Mouse (Mus musculus): ENCODE data around the gene C1qa. TPM values are rescaled to one million over a fixed set of nuclear protein-coding genes. Genes with fewer than 3 reads are reported as not detected.
A peak's percentile ranks its signal among the peaks of the same experiment; 100 is the strongest.

C1qa gene
- polyA plus RNA-seq, 1 experiment from 2014 or later, result 25.1 TPM

- Histone ChIP-seq H3K4me1 (peaks cover 13% of the 10 kb centered on the region; the same call in 1 of the 2 replicates), H3K9ac (no peak overlapping the region), H3K36me3 (replicated peaks) (no peaks in the 10 kb centered on the region), H3K27me3 (replicated peaks) (peaks cover 55% of the 10 kb centered on the region), H3K4me3 (no peak overlapping the region), H3K27ac (no peak overlapping the region), H3K4me2 (peak overlapping the region; percentile 33; the same call in 1 of the 2 replicates), H3K9me3 (no peaks in the 10 kb centered on the region)
- WGBS, result 42% methylated on average over 10 of the region's 10 CpGs
- no peak for ATAC-seq (replicated peaks)
Observed at GRCm38 (mm10) chr4:136896461-136896860, 2.1 kb downstream of the C1qa start.

DNA sequence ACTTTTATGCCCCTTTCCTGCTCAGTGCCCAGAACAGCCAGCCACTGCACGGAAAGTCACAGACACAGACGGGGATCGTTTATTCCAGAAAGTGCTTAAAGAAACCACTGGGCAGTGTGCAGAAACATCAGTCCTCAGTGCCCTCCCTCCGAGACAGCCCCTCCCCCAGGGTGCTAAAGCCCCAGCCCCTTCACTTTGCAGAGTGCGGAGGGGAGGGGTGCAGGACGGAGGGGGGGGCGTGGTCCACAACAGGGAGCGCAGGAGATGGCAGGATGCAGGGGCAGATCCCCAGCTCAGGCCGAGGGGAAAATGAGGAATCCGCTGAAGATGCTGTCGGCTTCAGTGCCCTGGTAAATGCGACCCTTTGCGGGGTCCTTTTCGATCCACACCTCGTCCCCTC lies 2.7 kb downstream of the C1qa start:
- Histone ChIP-seq H3K4me1 (peaks cover 13% of the 10 kb centered on the region; the same call in 1 of the 2 replicates), H3K9ac (no peak overlapping the region; the same call in 1 of the 2 replicates), H3K36me3 (replicated peaks) (no peaks in the 10 kb centered on the region), H3K4me3 (no peak overlapping the region), H3K9me3 (no peaks in the 10 kb centered on the region), H3K27ac (no peak overlapping the region), H3K4me2 (peak overlapping the region; percentile 33), H3K27me3 (replicated peaks) (peaks cover 55% of the 10 kb centered on the region)
- WGBS, result 5% methylated on average over 15 of the region's 15 CpGs
- no peak for ATAC-seq (replicated peaks)

DNA sequence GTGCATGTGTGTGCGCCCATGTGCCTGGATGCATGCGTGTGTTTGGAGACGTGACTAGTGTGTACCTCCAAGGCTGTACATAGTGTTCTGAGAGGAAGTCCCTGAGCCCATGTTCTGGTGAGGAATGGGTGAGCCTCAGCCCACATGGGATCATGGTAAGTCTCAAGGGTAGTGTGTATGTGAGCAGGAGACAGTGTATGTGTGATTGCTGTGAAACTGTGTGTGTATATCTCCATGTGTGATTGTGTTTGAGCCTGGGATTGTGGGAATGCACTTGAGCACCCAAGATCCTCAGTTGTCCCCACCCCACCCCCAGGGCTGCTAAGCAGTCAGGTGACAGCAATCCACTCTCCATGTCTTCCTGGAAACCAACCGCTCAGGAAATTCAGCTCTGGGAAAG lies 3.8 kb downstream of the C1qa start:
- Histone ChIP-seq H3K36me3 (replicated peaks) (no peaks in the 10 kb centered on the region), H3K4me1 (peaks cover 13% of the 10 kb centered on the region; the same call in 1 of the 2 replicates), H3K27ac (no peak overlapping the region), H3K4me3 (no peak overlapping the region), H3K4me2 (no peak overlapping the region), H3K27me3 (replicated peaks) (peaks cover 53% of the 10 kb centered on the region), H3K9ac (no peak overlapping the region), H3K9me3 (no peaks in the 10 kb centered on the region)
- no peak; the same call in 1 of the 2 replicates for ATAC-seq (replicated peaks)
- WGBS, result 70% methylated on average over 4 of the region's 4 CpGs

- Histone ChIP-seq H3K4me3 (no peak overlapping the region), H3K4me1 (peaks cover 13% of the 10 kb centered on the region; the same call in 1 of the 2 replicates), H3K27ac (no peak overlapping the region), H3K9ac (no peak overlapping the region), H3K9me3 (no peaks in the 10 kb centered on the region), H3K27me3 (replicated peaks) (peaks cover 52% of the 10 kb centered on the region), H3K36me3 (replicated peaks) (no peaks in the 10 kb centered on the region), H3K4me2 (no peak overlapping the region)
- 8% methylated on average over 9 of the region's 9 CpGs for WGBS
- peak; percentile 78 for ATAC-seq (replicated peaks)
Observed at GRCm38 (mm10) chr4:136893691-136894543, 4.7 kb downstream of the C1qa start.

- peaks cover 13% of the 10 kb centered on the region; the same call in 1 of the 2 replicates for H3K4me1 ChIP-seq
- H3K27me3 ChIP-seq (replicated peaks), result peaks cover 46% of the 10 kb centered on the region
- no peak within 1 kb of the TSS for H3K9ac ChIP-seq
- no peaks in the 10 kb centered on the region for H3K9me3 ChIP-seq
- no peak within 1 kb of the TSS for H3K4me3 ChIP-seq
- no peak for ATAC-seq (replicated peaks)
- 70% methylated on average over 5 of the region's 5 CpGs for WGBS
- H3K4me2 ChIP-seq, result no peak within 1 kb of the TSS
- no peaks in the 10 kb centered on the region for H3K36me3 ChIP-seq (replicated peaks)
- H3K27ac ChIP-seq, result no peak within 1 kb of the TSS
Observed at GRCm38 (mm10) chr4:136892811-136893210, 5.8 kb downstream of the C1qa start, which contains the start of gene C1qc. Gene C1qc (minus strand): TSS chr4:136893065.

GRCm38 (mm10) chr4:136892371-136892770 lies 6.2 kb downstream of the C1qa start:
- Histone ChIP-seq H3K4me3 (no peak overlapping the region), H3K36me3 (replicated peaks) (no peaks in the 10 kb centered on the region), H3K27ac (no peak overlapping the region), H3K4me1 (peaks cover 13% of the 10 kb centered on the region; the same call in 1 of the 2 replicates), H3K27me3 (replicated peaks) (peaks cover 41% of the 10 kb centered on the region), H3K9me3 (no peaks in the 10 kb centered on the region), H3K4me2 (no peak overlapping the region), H3K9ac (no peak overlapping the region)
- no peak for ATAC-seq (replicated peaks)
- WGBS, result 72% methylated on average over 7 of the region's 7 CpGs

DNA sequence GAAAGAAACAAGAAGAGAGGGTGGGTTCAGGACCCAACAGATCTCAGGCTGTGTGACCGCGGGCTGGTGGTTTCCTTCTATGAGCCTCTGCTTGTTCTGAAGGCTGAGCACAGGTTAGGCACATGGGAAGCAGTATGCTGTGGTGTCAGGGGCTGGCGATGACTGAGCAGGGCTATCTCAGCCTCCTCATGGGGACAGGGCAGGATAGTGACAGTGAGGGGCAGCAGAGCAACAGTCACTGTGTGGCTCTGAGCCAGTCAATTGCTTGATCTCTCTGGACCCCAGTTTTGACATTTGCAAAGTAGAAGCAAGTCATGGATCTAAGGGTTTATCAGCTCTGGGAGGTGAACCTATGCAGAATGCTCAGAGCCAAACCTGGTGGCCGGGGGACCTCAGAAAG lies 7.5 kb downstream of the C1qa start:
- Histone ChIP-seq H3K9me3 (no peaks in the 10 kb centered on the region), H3K27me3 (replicated peaks) (peaks cover 29% of the 10 kb centered on the region), H3K36me3 (replicated peaks) (no peaks in the 10 kb centered on the region), H3K9ac (no peak overlapping the region), H3K4me3 (no peak overlapping the region), H3K27ac (no peak overlapping the region), H3K4me1 (peaks cover 19% of the 10 kb centered on the region), H3K4me2 (no peak overlapping the region)
- no peak for ATAC-seq (replicated peaks)
- WGBS, result 86% methylated on average over 4 of the region's 4 CpGs

DNA sequence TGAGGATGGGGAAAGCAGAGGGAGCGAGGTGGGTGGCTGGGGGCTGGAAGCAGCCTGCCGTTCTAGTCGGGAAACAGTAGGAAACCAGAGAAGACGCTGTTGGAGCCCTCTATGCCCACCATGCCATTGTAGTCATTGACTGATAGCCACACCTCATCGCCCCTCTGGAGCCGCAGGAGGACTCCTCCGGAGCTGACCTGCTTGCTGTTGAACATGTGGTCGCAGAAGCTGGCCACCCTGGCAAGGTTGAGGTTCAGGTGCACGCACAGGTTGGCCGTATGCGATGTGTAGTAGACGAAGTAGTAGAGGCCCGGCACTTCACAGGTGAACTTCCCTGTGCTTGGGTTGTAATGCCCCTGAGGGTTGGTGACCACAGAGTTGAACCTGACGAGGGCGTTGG lies 8.6 kb downstream of the C1qa start:
- Histone ChIP-seq H3K27me3 (replicated peaks) (peaks cover 21% of the 10 kb centered on the region), H3K36me3 (replicated peaks) (no peaks in the 10 kb centered on the region), H3K4me3 (no peak overlapping the region), H3K4me1 (peaks cover 21% of the 10 kb centered on the region), H3K4me2 (no peak overlapping the region), H3K9ac (no peak overlapping the region), H3K9me3 (no peaks in the 10 kb centered on the region), H3K27ac (no peak overlapping the region)
- ATAC-seq (replicated peaks), result no peak
- WGBS, result 89% methylated on average over 15 of the region's 15 CpGs

GRCm38 (mm10) chr4:136887714-136888113 lies 10.9 kb downstream of the C1qa start:
- no peak for ATAC-seq (replicated peaks)
- Histone ChIP-seq H3K9me3 (no peaks in the 10 kb centered on the region), H3K27me3 (replicated peaks) (peaks cover 9% of the 10 kb centered on the region; the same call in 1 of the 2 replicates), H3K4me3 (no peak overlapping the region), H3K4me2 (no peak overlapping the region), H3K4me1 (peaks cover 16% of the 10 kb centered on the region), H3K27ac (no peak overlapping the region), H3K9ac (no peak overlapping the region), H3K36me3 (replicated peaks) (no peaks in the 10 kb centered on the region)
- 79% methylated on average over 5 of the region's 5 CpGs for WGBS

- 68% methylated on average over 7 of the region's 7 CpGs for WGBS
- no peak within 1 kb of the TSS for H3K4me3 ChIP-seq
- H3K4me1 ChIP-seq, result peaks cover 16% of the 10 kb centered on the region
- peak within 1 kb of the TSS; percentile 32; the same call in 1 of the 2 replicates for H3K27ac ChIP-seq
- no peaks in the 10 kb centered on the region for H3K9me3 ChIP-seq
- no peak within 1 kb of the TSS for H3K9ac ChIP-seq
- no peaks in the 10 kb centered on the region; the same call in 1 of the 2 replicates for H3K27me3 ChIP-seq (replicated peaks)
- no peaks in the 10 kb centered on the region for H3K36me3 ChIP-seq (replicated peaks)
- H3K4me2 ChIP-seq, result no peak within 1 kb of the TSS
- ATAC-seq (replicated peaks), result no peak
Observed at GRCm38 (mm10) chr4:136886101-136886500, 12.5 kb downstream of the C1qa start, which contains the start of gene C1qb. Gene C1qb (minus strand): TSS chr4:136886187.

DNA sequence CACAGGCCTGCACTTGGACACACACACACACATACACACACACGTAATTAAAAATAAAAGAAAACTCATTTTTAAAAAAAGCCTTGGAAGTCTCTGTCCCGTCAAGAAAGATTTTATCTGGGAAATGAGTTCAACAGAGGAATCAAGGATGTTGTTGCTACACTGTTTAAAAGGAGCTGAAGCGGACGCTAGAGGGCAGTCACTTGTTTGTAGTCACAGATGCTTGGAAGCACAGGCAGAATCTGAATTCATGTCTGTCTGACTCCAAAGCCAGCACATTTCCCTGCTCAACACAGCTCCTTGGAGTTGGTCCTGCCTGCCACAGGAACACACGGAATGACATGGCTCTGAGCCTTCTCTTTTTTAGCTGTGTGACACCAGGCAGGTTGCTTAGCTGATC lies 20.0 kb downstream of the C1qa start:
- no peaks in the 10 kb centered on the region for H3K36me3 ChIP-seq (replicated peaks)
- no peak overlapping the region for H3K9ac ChIP-seq
- H3K9me3 ChIP-seq, result no peaks in the 10 kb centered on the region
- H3K27me3 ChIP-seq (replicated peaks), result no peaks in the 10 kb centered on the region; the same call in 1 of the 2 replicates
- no peak overlapping the region for H3K4me3 ChIP-seq
- WGBS, result 24% methylated on average over 5 of the region's 5 CpGs
- ATAC-seq (replicated peaks), result no peak
- H3K27ac ChIP-seq, result no peak overlapping the region
- H3K4me1 ChIP-seq, result no peaks in the 10 kb centered on the region
- H3K4me2 ChIP-seq, result no peak overlapping the region

GRCm38 (mm10) chr4:136878171-136878570 lies 20.4 kb downstream of the C1qa start:
- 49% methylated on average over 8 of the region's 8 CpGs for WGBS
- Histone ChIP-seq H3K27me3 (replicated peaks) (no peaks in the 10 kb centered on the region; the same call in 1 of the 2 replicates), H3K4me2 (no peak overlapping the region), H3K36me3 (replicated peaks) (no peaks in the 10 kb centered on the region), H3K9me3 (no peaks in the 10 kb centered on the region), H3K4me3 (no peak overlapping the region), H3K9ac (no peak overlapping the region), H3K4me1 (no peaks in the 10 kb centered on the region), H3K27ac (no peak overlapping the region)
- 0 out of 2 replicates have a peak, but pooled peaks have one; percentile 33 for ATAC-seq (replicated peaks)
